Mouse (Mus musculus) C2C12 (cell line): ENCODE results near the gene Tdrd5.
"Not testable (repeated sequence)": the region's sequence is repeated elsewhere in the genome, so short reads cannot be mapped to it uniquely, and the experiment has no call there.

Experiments used
- CEBPB ChIP-seq: IDR thresholded peaks from one replicate; pipeline ENCODE4 v1.6.1; 2011; ENCODE audit warnings: low read depth, mild to moderate bottlenecking, control low read depth, moderate library complexity
- CTCF ChIP-seq: IDR thresholded peaks from one replicate; pipeline ENCODE4 v1.5.1; 2011; ENCODE audit not compliant: control insufficient read depth, insufficient read depth, insufficient read length
- FOSL1 ChIP-seq: IDR thresholded peaks from one replicate; pipeline ENCODE4 v1.8.0; 2011; ENCODE audit warnings: mild to moderate bottlenecking, low read length; ENCODE audit not compliant: poor library complexity, insufficient read depth, severe bottlenecking
- MAX ChIP-seq: IDR thresholded peaks from one replicate; pipeline ENCODE4 v1.6.1; 2011; ENCODE audit warnings: mild to moderate bottlenecking, control low read depth
- MYOD1 ChIP-seq: IDR thresholded peaks from one replicate; pipeline ENCODE4 v1.6.1; 2011; ENCODE audit warnings: low read depth; ENCODE audit not compliant: control insufficient read depth, insufficient read length
- USF1 ChIP-seq: IDR thresholded peaks from one replicate; pipeline ENCODE4 v1.6.1; 2011; ENCODE audit warnings: low read depth, mild to moderate bottlenecking, control low read depth, moderate library complexity

- not testable (repeated sequence) for TF ChIP-seq CTCF, MAX, USF1, FOSL1, CEBPB, MYOD1
Measured at GRCm38 (mm10) chr1:156268546-156268945, 34.9 kb downstream of the Tdrd5 start.
